Mouse (Mus musculus): Measurements from ENCODE around the gene Cd164l2. TPM values are rescaled to one million over a fixed set of nuclear protein-coding genes. Genes with fewer than 3 reads are reported as not detected.
A peak's percentile ranks its signal among the peaks of the same experiment; 100 is the strongest.

Gene Cd164l2
- polyA plus RNA-seq, 1 experiment from 2014 or later = 0.56 TPM

GRCm38 (mm10) chr4:133243538-133243937, 31.6 kb downstream of the Cd164l2 start:
- ATAC-seq (ENCODE audit: extremely low read depth, insufficient number of reproducible peaks, low FRiP score, low TSS enrichment) = no peak
- Histone ChIP-seq H3K27me3 (replicated peaks) (peaks cover 74% of the 10 kb centered on the region), H3K27ac (replicated peaks) (no peak overlapping the region), H3K4me1 (peaks cover 34% of the 10 kb centered on the region), H3K4me2 (no peak overlapping the region), H3K36me3 (no peaks in the 10 kb centered on the region), H3K9ac (peak overlapping the region; percentile 40; the same call in 1 of the 2 replicates), H3K9me3 (no peaks in the 10 kb centered on the region), H3K4me3 (no peak overlapping the region)
- 45% methylated on average over 13 of the region's 13 CpGs for WGBS

GRCm38 (mm10) chr4:133244289-133244688, 32.4 kb downstream of the Cd164l2 start:
- Histone ChIP-seq H3K9ac (no peak overlapping the region), H3K27me3 (replicated peaks) (peaks cover 78% of the 10 kb centered on the region), H3K27ac (replicated peaks) (no peak overlapping the region), H3K36me3 (no peaks in the 10 kb centered on the region), H3K4me2 (no peak overlapping the region), H3K4me3 (no peak overlapping the region), H3K9me3 (no peaks in the 10 kb centered on the region), H3K4me1 (peaks cover 34% of the 10 kb centered on the region)
- 81% methylated on average over 1 of the region's 1 CpGs for WGBS
- ATAC-seq (ENCODE audit: extremely low read depth, insufficient number of reproducible peaks, low FRiP score, low TSS enrichment) = no peak

GRCm38 (mm10) chr4:133247072-133247471, 35.1 kb downstream of the Cd164l2 start:
- peak overlapping the region; percentile 8 for H3K4me2 ChIP-seq

GRCm38 (mm10) chr4:133247806-133248449, 36.0 kb downstream of the Cd164l2 start:
- no peak for ATAC-seq (ENCODE audit: extremely low read depth, insufficient number of reproducible peaks, low FRiP score, low TSS enrichment)
- WGBS = 56% methylated on average over 13 of the region's 13 CpGs
- Histone ChIP-seq H3K9ac (no peak overlapping the region), H3K27me3 (replicated peaks) (peaks cover 97% of the 10 kb centered on the region), H3K27ac (replicated peaks) (no peak overlapping the region), H3K4me2 (no peak overlapping the region), H3K9me3 (no peaks in the 10 kb centered on the region), H3K36me3 (no peaks in the 10 kb centered on the region), H3K4me1 (peaks cover 29% of the 10 kb centered on the region), H3K4me3 (no peak overlapping the region)

More at GRCm38 (mm10) chr4:133247072-133247471, 35.1 kb downstream of the Cd164l2 start:
- no peaks in the 10 kb centered on the region for H3K36me3 ChIP-seq
- ATAC-seq (ENCODE audit: extremely low read depth, insufficient number of reproducible peaks, low FRiP score, low TSS enrichment) = no peak
- whole genome bisulfite sequencing = 26% methylated on average over 15 of the region's 15 CpGs
- no peaks in the 10 kb centered on the region for H3K9me3 ChIP-seq
- H3K9ac ChIP-seq = 0 out of 2 replicates have a peak overlapping the region, but pooled peaks have one; percentile 8
- peaks cover 32% of the 10 kb centered on the region for H3K4me1 ChIP-seq
- no peak overlapping the region for H3K27ac ChIP-seq (replicated peaks)
- H3K27me3 ChIP-seq (replicated peaks) = peaks cover 97% of the 10 kb centered on the region
- peak overlapping the region; percentile 6; the same call in 1 of the 2 replicates for H3K4me3 ChIP-seq

GRCm38 (mm10) chr4:133250609-133251008, 38.7 kb downstream of the Cd164l2 start:
- peaks cover 99% of the 10 kb centered on the region for H3K27me3 ChIP-seq (replicated peaks)
- ATAC-seq (ENCODE audit: extremely low read depth, insufficient number of reproducible peaks, low FRiP score, low TSS enrichment) = no peak
- no peak overlapping the region for H3K27ac ChIP-seq (replicated peaks)

GRCm38 (mm10) chr4:133251214-133251613, 39.3 kb downstream of the Cd164l2 start:
- Histone ChIP-seq H3K4me1 (peaks cover 20% of the 10 kb centered on the region), H3K9me3 (no peaks in the 10 kb centered on the region), H3K9ac (peak overlapping the region; percentile 75), H3K4me3 (peak overlapping the region; percentile 52), H3K27ac (replicated peaks) (no peak overlapping the region), H3K4me2 (peak overlapping the region; percentile 81), H3K36me3 (no peaks in the 10 kb centered on the region), H3K27me3 (replicated peaks) (peaks cover 99% of the 10 kb centered on the region)
- WGBS = 5% methylated on average over 31 of the region's 31 CpGs
- no peak for ATAC-seq (ENCODE audit: extremely low read depth, insufficient number of reproducible peaks, low FRiP score, low TSS enrichment)

More at GRCm38 (mm10) chr4:133250609-133251008, 38.7 kb downstream of the Cd164l2 start:
- Histone ChIP-seq H3K4me3 (peak overlapping the region; percentile 52), H3K4me1 (peaks cover 20% of the 10 kb centered on the region), H3K9me3 (no peaks in the 10 kb centered on the region), H3K4me2 (peak overlapping the region; percentile 81), H3K9ac (peak overlapping the region; percentile 75), H3K36me3 (no peaks in the 10 kb centered on the region)
- WGBS = 4% methylated on average over 22 of the region's 22 CpGs

GRCm38 (mm10) chr4:133252089-133252488, 40.2 kb downstream of the Cd164l2 start:
- H3K27ac ChIP-seq (replicated peaks) = no peak overlapping the region
- 44% methylated on average over 4 of the region's 4 CpGs for WGBS
- no peak overlapping the region for H3K4me2 ChIP-seq
- H3K36me3 ChIP-seq = no peaks in the 10 kb centered on the region
- no peak overlapping the region for H3K9ac ChIP-seq
- H3K4me3 ChIP-seq = no peak overlapping the region
- H3K4me1 ChIP-seq = peaks cover 17% of the 10 kb centered on the region
- H3K9me3 ChIP-seq = no peaks in the 10 kb centered on the region
- peaks cover 99% of the 10 kb centered on the region for H3K27me3 ChIP-seq (replicated peaks)
- no peak for ATAC-seq (ENCODE audit: extremely low read depth, insufficient number of reproducible peaks, low FRiP score, low TSS enrichment)

- no peak for ATAC-seq (ENCODE audit: extremely low read depth, insufficient number of reproducible peaks, low FRiP score, low TSS enrichment)
- no peak overlapping the region for H3K4me3 ChIP-seq
- peaks cover 13% of the 10 kb centered on the region for H3K4me1 ChIP-seq
- no peak overlapping the region for H3K4me2 ChIP-seq
- no peak overlapping the region for H3K9ac ChIP-seq
- 71% methylated on average over 12 of the region's 12 CpGs for WGBS
- no peaks in the 10 kb centered on the region for H3K36me3 ChIP-seq
- no peaks in the 10 kb centered on the region for H3K9me3 ChIP-seq
- H3K27ac ChIP-seq (replicated peaks) = no peak overlapping the region
- peaks cover 97% of the 10 kb centered on the region for H3K27me3 ChIP-seq (replicated peaks)
These were observed 41.5 kb downstream of the Cd164l2 start for GRCm38 (mm10) chr4:133253412-133253811.

GRCm38 (mm10) chr4:133255392-133255791, 43.5 kb downstream of the Cd164l2 start:
- no peaks in the 10 kb centered on the region for H3K36me3 ChIP-seq
- H3K4me1 ChIP-seq = peaks cover 12% of the 10 kb centered on the region
- 40% methylated on average over 6 of the region's 6 CpGs for WGBS
- no peak overlapping the region for H3K4me3 ChIP-seq
- H3K9me3 ChIP-seq = no peaks in the 10 kb centered on the region
- H3K27me3 ChIP-seq (replicated peaks) = peaks cover 78% of the 10 kb centered on the region
- H3K9ac ChIP-seq = no peak overlapping the region
- H3K27ac ChIP-seq (replicated peaks) = no peak overlapping the region
- no peak for ATAC-seq (ENCODE audit: extremely low read depth, insufficient number of reproducible peaks, low FRiP score, low TSS enrichment)
- no peak overlapping the region for H3K4me2 ChIP-seq

- H3K4me2 ChIP-seq = peak overlapping the region; percentile 31
- H3K4me3 ChIP-seq = 0 out of 2 replicates have a peak overlapping the region, but pooled peaks have one; percentile 1
- no peak overlapping the region for H3K27ac ChIP-seq (replicated peaks)
- H3K4me1 ChIP-seq = no peaks in the 10 kb centered on the region
- no peak for ATAC-seq (ENCODE audit: extremely low read depth, insufficient number of reproducible peaks, low FRiP score, low TSS enrichment)
- WGBS = 15% methylated on average over 24 of the region's 24 CpGs
- peak overlapping the region; percentile 14; the same call in 1 of the 2 replicates for H3K9ac ChIP-seq
- no peaks in the 10 kb centered on the region for H3K9me3 ChIP-seq
- H3K27me3 ChIP-seq (replicated peaks) = peaks cover 67% of the 10 kb centered on the region
- H3K36me3 ChIP-seq = no peaks in the 10 kb centered on the region
These were observed 44.9 kb downstream of the Cd164l2 start for GRCm38 (mm10) chr4:133256820-133257219.

GRCm38 (mm10) chr4:133257230-133257629, 45.3 kb downstream of the Cd164l2 start:
- Histone ChIP-seq H3K4me1 (no peaks in the 10 kb centered on the region), H3K36me3 (no peaks in the 10 kb centered on the region), H3K4me3 (0 out of 2 replicates have a peak overlapping the region, but pooled peaks have one; percentile 1), H3K9ac (peak overlapping the region; percentile 14; the same call in 1 of the 2 replicates), H3K27ac (replicated peaks) (no peak overlapping the region), H3K4me2 (peak overlapping the region; percentile 31), H3K27me3 (replicated peaks) (peaks cover 63% of the 10 kb centered on the region), H3K9me3 (no peaks in the 10 kb centered on the region)
- 35% methylated on average over 12 of the region's 12 CpGs for WGBS
- no peak for ATAC-seq (ENCODE audit: extremely low read depth, insufficient number of reproducible peaks, low FRiP score, low TSS enrichment)
